Mouse (Mus musculus) MN1 (cell line): ENCODE measurements around the gene Enox2.

ENCODE experiments used
- DNase-seq: peaks from one replicate; pipeline ENCODE4 v3.0.0-alpha.2; 2016; ENCODE audit warnings: low spot score

Enox2 gene

DNA sequence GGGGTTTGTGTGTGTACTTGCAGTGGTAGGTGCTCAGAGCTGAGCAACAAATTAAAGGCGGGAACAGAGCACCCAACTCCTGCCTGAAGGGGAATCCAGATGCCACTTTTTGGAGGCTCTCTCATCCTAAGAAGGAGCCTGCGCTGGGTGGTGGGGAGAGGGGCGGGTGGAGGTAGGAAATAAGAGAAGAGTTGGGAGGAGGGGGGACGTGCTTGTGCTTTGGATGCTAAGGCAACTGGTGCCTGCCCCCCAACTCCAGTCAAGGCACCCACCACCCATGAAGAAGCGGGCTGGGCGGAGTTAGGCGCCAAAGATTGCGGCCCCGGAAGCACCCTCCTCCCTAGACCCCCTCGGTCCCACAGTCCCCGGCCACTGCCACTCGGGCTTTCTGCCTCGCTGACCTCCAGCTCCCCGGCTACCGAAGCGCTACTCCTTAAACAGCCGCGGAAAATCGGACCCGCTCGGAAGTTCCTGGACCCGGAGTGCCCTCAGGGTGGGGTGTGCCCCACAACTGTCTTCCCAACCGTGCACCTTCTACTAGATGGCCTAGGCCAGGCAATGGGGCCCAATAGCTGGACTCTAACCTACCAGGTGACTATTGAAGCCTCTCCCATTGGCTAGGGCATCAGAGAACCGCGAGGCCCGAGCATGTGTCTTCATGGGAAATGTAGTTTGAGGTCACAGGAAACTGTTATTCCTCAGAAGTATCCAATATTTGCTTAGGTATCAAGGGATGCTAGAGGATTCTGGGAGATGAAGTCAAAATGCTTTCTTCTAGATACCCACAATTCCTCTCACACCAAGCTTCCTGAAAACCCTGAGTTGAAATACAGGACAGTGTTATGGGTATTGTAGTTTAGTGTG is at the start of gene Enox2:
Gene Enox2 (minus strand): TSS at position 560 of the 864 bp plus-strand sequence.
- peak; percentile 86 for DNase-seq

DNA sequence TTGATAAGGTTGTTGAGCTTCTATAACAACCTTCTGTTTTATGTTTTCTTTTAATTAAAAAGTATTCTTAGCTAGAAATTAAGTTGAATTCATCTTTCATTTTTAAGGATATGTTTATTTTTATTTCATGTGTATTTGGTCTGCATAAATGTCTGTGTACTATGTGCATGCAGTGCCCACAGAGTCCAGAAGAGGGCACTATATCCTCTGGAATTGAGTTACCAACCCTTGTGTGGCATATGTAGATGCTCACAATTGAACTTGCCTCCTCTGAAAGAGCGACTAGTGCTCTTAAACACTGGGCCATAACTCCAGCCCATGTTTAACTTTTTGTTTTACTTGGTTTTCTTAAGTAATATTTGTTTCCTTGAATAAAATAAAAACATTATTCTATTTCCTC is 21.4 kb upstream of the Enox2 start:
- DNase-seq, result no peak

DNA sequence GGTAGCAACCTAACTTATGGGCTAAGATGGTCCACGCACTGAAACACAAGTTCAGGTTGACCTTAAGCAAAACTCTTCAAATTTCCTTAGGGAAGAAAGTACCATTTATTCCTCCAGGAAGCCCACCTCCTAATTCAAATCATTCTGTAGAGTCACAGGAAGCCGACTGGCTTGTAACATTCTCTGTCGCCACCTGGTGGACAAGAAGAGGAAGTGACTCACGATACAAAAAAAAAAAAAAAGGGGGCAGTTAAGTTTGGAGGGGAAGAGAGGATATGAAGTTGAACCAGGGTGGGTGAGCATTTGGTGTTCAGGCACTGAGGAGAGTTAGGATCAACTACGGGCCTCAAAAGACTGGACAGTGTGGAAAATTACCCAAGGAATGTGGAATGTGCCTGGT is 18.6 kb upstream of the Enox2 start:
- peak; percentile 14 for DNase-seq

- no peak for DNase-seq
Observed at GRCm38 (mm10) chrX:49279918-49280586, 8.0 kb downstream of the Enox2 start.

- DNase-seq, result no peak
Observed at GRCm38 (mm10) chrX:49273487-49274042, 14.5 kb downstream of the Enox2 start.

DNA sequence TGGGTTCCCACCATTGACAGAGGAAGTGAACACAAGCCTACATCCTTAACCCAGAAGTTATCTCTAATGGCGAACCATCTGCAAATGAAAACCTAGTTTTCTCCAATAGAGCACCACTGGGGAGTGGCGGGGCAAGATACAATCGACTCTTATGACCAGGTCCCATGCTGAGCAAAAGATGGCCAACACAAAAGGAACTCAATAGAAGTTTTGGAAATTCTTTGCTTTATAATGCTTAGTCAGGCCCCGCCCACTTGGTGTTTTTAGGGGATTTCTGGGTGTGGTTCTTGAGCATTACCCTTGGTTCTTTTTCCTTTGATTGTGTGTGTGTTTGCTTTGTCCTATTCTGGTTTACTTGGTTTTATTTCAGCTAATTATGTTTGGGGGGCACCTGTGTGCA is 37.2 kb downstream of the Enox2 start:
- DNase-seq, result no peak

- DNase-seq, result no peak
Observed at GRCm38 (mm10) chrX:49225792-49226426, 62.1 kb downstream of the Enox2 start.

GRCm38 (mm10) chrX:49216422-49216821 is 71.6 kb downstream of the Enox2 start:
- DNase-seq, result no peak

- DNase-seq, result no peak
Observed at GRCm38 (mm10) chrX:49196386-49196785, 91.7 kb downstream of the Enox2 start.

- no peak for DNase-seq
Observed at GRCm38 (mm10) chrX:49181136-49181535, 106.9 kb downstream of the Enox2 start.

DNA sequence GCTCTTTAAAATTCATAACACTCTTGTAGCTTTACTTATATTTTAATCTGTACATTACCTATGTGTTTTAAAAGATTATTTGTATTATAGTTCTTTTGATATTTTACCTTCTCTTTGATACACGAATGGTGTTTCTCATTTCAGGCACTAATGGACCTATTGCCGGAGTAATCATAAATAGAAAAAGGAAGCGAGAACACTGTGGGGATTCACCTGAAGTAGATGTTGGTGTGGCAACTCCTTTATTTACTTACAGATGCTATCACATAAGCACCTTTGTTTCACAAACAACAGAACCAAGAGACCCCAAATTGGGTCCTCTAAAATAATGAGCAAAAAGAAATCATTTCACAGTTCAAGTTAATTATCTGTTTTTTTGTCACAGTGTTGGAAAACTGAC is 109.4 kb downstream of the Enox2 start:
- DNase-seq, result no peak

GRCm38 (mm10) chrX:49154280-49154679 is 133.8 kb downstream of the Enox2 start:
- no peak for DNase-seq

GRCm38 (mm10) chrX:49124774-49125429 is 163.2 kb downstream of the Enox2 start:
- no peak for DNase-seq

DNA sequence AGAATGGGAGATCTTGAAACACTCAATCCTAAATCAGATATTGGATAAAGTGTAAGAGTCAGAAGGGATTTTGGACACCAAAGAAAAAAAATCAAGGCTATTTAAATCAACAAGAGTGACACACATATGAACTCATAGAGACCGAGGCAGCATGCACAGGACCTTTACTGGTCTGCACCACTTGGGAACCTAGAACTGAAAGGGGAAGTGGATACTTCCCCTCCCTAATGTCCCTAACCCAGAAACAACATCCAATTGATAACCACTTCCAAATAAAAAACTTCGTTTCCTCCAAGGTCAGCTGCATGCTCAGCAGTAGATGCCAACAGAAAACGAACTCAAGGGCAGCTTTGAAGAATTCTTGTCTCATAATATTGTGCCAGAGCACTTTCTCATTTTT is 171.6 kb downstream of the Enox2 start:
- no peak for DNase-seq

- no peak for DNase-seq
Observed at GRCm38 (mm10) chrX:49112412-49112811, 175.6 kb downstream of the Enox2 start.

DNA sequence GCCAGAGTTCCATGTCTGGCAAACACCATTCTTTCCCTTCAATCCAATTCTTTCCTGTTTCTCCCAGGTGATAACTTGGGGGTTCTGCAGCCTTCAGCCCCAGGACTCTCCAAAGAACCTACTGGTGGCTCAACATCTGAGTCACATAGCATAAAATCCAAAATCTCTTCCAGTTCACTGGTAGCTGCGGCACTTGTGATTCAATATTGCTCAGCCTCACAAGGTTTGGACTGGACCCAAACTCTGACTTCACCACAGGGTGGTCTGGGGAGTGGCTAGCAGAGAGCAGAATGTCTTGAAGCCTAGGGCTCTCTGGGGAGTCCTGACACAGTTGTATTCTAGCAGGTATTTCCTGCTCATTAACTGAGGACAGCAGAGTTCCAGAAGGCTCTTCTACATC is 187.5 kb downstream of the Enox2 start:
- DNase-seq, result peak; percentile 14

DNA sequence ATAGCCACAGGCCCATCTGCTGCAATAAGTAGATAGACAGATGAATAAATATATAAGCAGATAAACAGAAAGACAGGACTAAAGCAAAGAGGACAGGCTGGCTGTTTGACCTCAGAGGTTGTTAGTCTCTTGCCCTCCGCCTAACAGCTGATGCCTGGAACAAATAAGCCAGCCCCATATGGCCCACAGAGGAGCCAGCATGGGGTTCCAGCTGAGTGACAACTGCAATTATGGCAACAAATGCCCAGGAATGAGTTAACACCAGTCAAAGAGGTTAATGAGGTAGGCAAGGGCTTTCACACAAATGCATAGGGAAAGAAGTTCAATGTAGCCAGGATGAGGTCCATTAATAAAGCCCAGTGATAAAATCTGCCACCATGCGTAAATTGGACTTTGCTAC is 191.8 kb downstream of the Enox2 start:
- no peak for DNase-seq

DNA sequence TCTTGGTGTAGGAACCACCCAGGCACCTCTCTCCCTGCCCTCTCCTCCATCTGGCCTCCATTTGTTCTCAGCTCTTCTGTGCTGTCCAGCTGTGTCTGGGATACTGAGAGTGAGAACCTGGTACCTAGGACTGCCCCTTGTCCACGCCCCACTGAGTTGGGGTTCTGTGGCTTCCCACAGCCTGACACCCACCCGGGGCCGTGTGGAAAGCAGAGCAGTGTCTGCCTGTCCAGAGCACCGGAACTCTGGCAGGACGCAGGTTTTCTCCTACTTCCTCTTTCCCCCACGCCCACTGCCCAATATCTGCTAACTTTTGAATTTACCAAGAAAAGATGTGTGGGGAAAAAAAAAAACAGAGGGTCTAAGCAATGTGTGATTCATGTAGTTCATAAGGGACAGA is 213.0 kb downstream of the Enox2 start:
- no peak for DNase-seq

GRCm38 (mm10) chrX:49073563-49073962 is 214.5 kb downstream of the Enox2 start:
- no peak for DNase-seq

GRCm38 (mm10) chrX:49045118-49045517 is 242.9 kb downstream of the Enox2 start:
- DNase-seq, result no peak

DNA sequence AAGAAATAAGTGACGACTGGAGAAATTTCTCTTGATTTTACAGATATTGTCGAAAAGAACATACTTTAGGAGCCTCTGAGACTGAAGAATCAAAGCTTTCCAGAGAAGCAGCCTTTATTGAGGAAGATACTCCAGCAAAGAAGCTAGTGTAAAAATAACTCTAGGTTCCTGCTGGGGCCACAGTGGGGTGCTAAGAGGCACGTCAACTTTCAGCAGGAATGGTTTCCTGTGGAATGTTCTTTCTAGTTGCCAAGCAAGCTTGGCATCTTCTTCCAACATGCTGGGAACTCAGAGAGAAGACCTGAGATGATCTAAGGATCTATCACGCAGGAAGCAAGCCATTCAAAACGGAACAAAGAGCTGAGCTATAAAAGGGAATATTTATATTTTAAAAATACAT is 278.3 kb downstream of the Enox2 start:
- no peak for DNase-seq

- no peak for DNase-seq
Observed at GRCm38 (mm10) chrX:49005655-49006054, 282.4 kb downstream of the Enox2 start.
